Mouse (Mus musculus) lung, adult 2 months (tissue): ENCODE results near the gene Fancd2os.

Source experiments
- CTCF ChIP-seq: fragments of 200-500 bp; IDR thresholded peaks from 2 replicates; pipeline ENCODE4 v1.5.1; 2011; ENCODE audit warnings: mild to moderate bottlenecking, low read length, control low read depth; ENCODE audit not compliant: insufficient read depth
- POLR2A ChIP-seq: fragments of 200-500 bp; IDR thresholded peaks from 2 replicates; pipeline ENCODE4 v1.6.1; 2011; ENCODE audit warnings: low read depth, mild to moderate bottlenecking, control low read depth, low read length, borderline replicate concordance; ENCODE audit errors: extremely low read depth

GRCm38 (mm10) chr6:113579306-113579705 lies 21.2 kb downstream of the Fancd2os start:
- TF ChIP-seq CTCF (no peak), POLR2A (no peak)
